Mouse (Mus musculus): Measurements from ENCODE around the gene Gm45837.

- TF ChIP-seq CTCF (IDR thresholded peaks at IDR 0.05; ENCODE audit: control insufficient read depth, insufficient read depth, insufficient replicate concordance, low read depth, low read length) (no peak), POLR2A (IDR thresholded peaks at IDR 0.05; ENCODE audit: control insufficient read depth, low read depth, low read length) (no peak)
Measured at GRCm38 (mm10) chr7:101535517-101535916, 124.8 kb downstream of the Gm45837 start.

Measured in testis, adult 2 months (tissue).